Mouse (Mus musculus) 3134 (cell line): ENCODE measurements around the gene Med19.

Source experiments
- DNase-seq: peaks from one replicate; pipeline ENCODE4 v3.0.0-alpha.2; 2011; ENCODE audit warnings: low spot score; ENCODE audit not compliant: insufficient read length; ENCODE audit errors: extremely low read depth

Med19 gene

GRCm38 (mm10) chr2:84677968-84678880, at the start of gene Med19, which contains the start of gene Gm28635:
TSS of gene Med19 (plus strand) at chr2:84678402.
TSS of gene Gm28635 (minus strand) at chr2:84678041.
- peak; percentile 85 for DNase-seq

GRCm38 (mm10) chr2:84632001-84632400, 46.2 kb upstream of the Med19 start:
- no peak for DNase-seq

GRCm38 (mm10) chr2:84632999-84633398, 45.2 kb upstream of the Med19 start:
- DNase-seq: no peak

- peak; percentile 28 for DNase-seq
These were observed 44.2 kb upstream of the Med19 start for GRCm38 (mm10) chr2:84634006-84634405.

- no peak for DNase-seq
These were observed 43.2 kb upstream of the Med19 start for GRCm38 (mm10) chr2:84634934-84635482.

- DNase-seq: peak; percentile 76
These were observed 42.6 kb upstream of the Med19 start for GRCm38 (mm10) chr2:84635611-84636010.

- DNase-seq: no peak
These were observed 41.9 kb upstream of the Med19 start for GRCm38 (mm10) chr2:84636231-84636741.

GRCm38 (mm10) chr2:84637452-84638165, 40.6 kb upstream of the Med19 start:
- DNase-seq: no peak

GRCm38 (mm10) chr2:84638428-84639220, 39.6 kb upstream of the Med19 start:
- no peak for DNase-seq

GRCm38 (mm10) chr2:84640833-84641232, 37.4 kb upstream of the Med19 start:
- DNase-seq: no peak

GRCm38 (mm10) chr2:84646138-84646537, 32.1 kb upstream of the Med19 start:
- no peak for DNase-seq

GRCm38 (mm10) chr2:84647051-84647568, 31.1 kb upstream of the Med19 start:
- DNase-seq: no peak

GRCm38 (mm10) chr2:84648369-84648768, 29.8 kb upstream of the Med19 start:
- no peak for DNase-seq

GRCm38 (mm10) chr2:84649674-84650073, 28.5 kb upstream of the Med19 start:
- DNase-seq: peak; percentile 34

GRCm38 (mm10) chr2:84650464-84651195, 27.6 kb upstream of the Med19 start, which contains the start of gene Ctnnd1:
TSS of gene Ctnnd1 (minus strand) at chr2:84650765.
- DNase-seq: peak; percentile 79

- DNase-seq: no peak
These were observed 24.8 kb upstream of the Med19 start for GRCm38 (mm10) chr2:84653354-84653753.

- no peak for DNase-seq
These were observed 22.3 kb upstream of the Med19 start for GRCm38 (mm10) chr2:84655864-84656263.

- DNase-seq: no peak
These were observed 19.4 kb upstream of the Med19 start, which contains the start of gene Btbd18 for GRCm38 (mm10) chr2:84658806-84659205. TSS of gene Btbd18 (plus strand) at chr2:84659079.

GRCm38 (mm10) chr2:84660253-84660652, 17.9 kb upstream of the Med19 start:
- DNase-seq: no peak
